Mouse (Mus musculus) liver, embryonic 14.5 days (tissue): ENCODE results near the gene Uvrag. TPM values are rescaled to one million over a fixed set of nuclear protein-coding genes. Genes with fewer than 3 reads are reported as not detected.

Experiments used
- ATAC-seq: fragments of 200-750 bp; cut with Nextera tagmentation; 2 replicates; pipeline ENCODE4 v1.8.0; 2017; ENCODE audit warnings: moderate number of reproducible peaks, mild to moderate bottlenecking, moderate library complexity; ENCODE audit not compliant: insufficient read depth
- DNase-seq, 3 experiments: peaks; one replicate each; pipeline ENCODE4 v3.0.0-alpha.2; 2012 to 2013; ENCODE audit warnings: low read depth in 3 of 3, low spot score in 3 of 3
- H3K27ac ChIP-seq: fragments of 300-500 bp; sonication (generic); 2 replicates; pipeline ENCODE4 v1.5.1; 2014; ENCODE audit warnings: moderate library complexity, mild to moderate bottlenecking, control low read depth, inconsistent platforms
- H3K27me3 ChIP-seq: fragments of 300-500 bp; sonication (generic); 2 replicates; pipeline ENCODE4 v1.6.1; 2014; ENCODE audit warnings: mild to moderate bottlenecking, low read length, moderate library complexity; ENCODE audit not compliant: control insufficient read depth, insufficient read depth
- H3K36me3 ChIP-seq: fragments of 300-500 bp; sonication (generic); replicated peaks from 2 replicates; pipeline ENCODE4 v1.6.1; 2014; ENCODE audit warnings: low read depth; ENCODE audit not compliant: control insufficient read depth, insufficient read depth
- H3K4me1 ChIP-seq, 2 experiments: fragments of 200-500 bp in 1 of 2; fragments of 300-500 bp in 1 of 2; sonication (generic) in 1 of 2; replicated peaks; 2 replicates each; pipeline ENCODE4 v1.6.1; 2012 to 2014; ENCODE audit warnings: antibody characterized with exemption in 1 of 2, inconsistent platforms in 1 of 2, low read length in 1 of 2; ENCODE audit not compliant: control insufficient read depth in 2 of 2, insufficient read depth in 2 of 2
- H3K4me2 ChIP-seq: fragments of 300-500 bp; sonication (generic); 2 replicates; pipeline ENCODE4 v1.6.1; 2014; ENCODE audit warnings: low read depth, mild to moderate bottlenecking, control low read depth, moderate library complexity
- H3K4me3 ChIP-seq, 2 experiments: fragments of 200-500 bp in 1 of 2; fragments of 300-500 bp in 1 of 2; sonication (generic) in 1 of 2; 2 replicates each; pipeline ENCODE4 v1.5.1; 2012 to 2014; ENCODE audit warnings: low read depth in 2 of 2, low read length in 2 of 2, mild to moderate bottlenecking in 2 of 2, control low read depth in 1 of 2, inconsistent platforms in 1 of 2, moderate library complexity in 1 of 2; ENCODE audit not compliant: insufficient read depth in 1 of 2
- H3K9ac ChIP-seq: fragments of 300-500 bp; sonication (generic); replicated peaks from 2 replicates; pipeline ENCODE4 v1.6.1; 2014; ENCODE audit warnings: mild to moderate bottlenecking, control low read depth, moderate library complexity
- H3K9me3 ChIP-seq: fragments of 300-500 bp; sonication (generic); 2 replicates; pipeline ENCODE4 v1.6.1; 2016; ENCODE audit warnings: low read length, mixed read lengths; ENCODE audit not compliant: control insufficient read depth
- CTCF ChIP-seq: IDR thresholded peaks from 2 replicates; pipeline ENCODE4 v1.5.1; 2016; ENCODE audit warnings: antibody characterized with exemption, low read depth, control low read depth
- EP300 ChIP-seq: IDR thresholded peaks from 2 replicates; pipeline ENCODE4 v1.6.1; 2016; ENCODE audit warnings: antibody characterized with exemption, low read depth
- WGBS: fragments of 180-500 bp; shearing (Covaris S2); extraction: QIAGEN DNeasy Blood & Tissue Kit; methylation state at CpG from one replicate; pipeline ENCODE4 v1.1.7; 2014; ENCODE audit not compliant: insufficient replicate concordance; 5-methylcytosine and 5-hydroxymethylcytosine counted together
- polyA plus RNA-seq, 2 experiments: library from polyadenylated mRNA; depleted of rRNA in 1 of 2; stranded (reverse) in 1 of 2; unstranded in 1 of 2; fragments of >200 nt; fragmentation: Nextera tagmentation in 1 of 2; extraction: Ambion mirVana in 1 of 2; gene quantifications; 2 replicates each; pipeline versions ENCODE4 v1.2.1 to v1.2.3; 2012 to 2014

The Uvrag gene
- polyA plus RNA-seq, 2 experiments, result 3.9 to 5.7 TPM

DNA sequence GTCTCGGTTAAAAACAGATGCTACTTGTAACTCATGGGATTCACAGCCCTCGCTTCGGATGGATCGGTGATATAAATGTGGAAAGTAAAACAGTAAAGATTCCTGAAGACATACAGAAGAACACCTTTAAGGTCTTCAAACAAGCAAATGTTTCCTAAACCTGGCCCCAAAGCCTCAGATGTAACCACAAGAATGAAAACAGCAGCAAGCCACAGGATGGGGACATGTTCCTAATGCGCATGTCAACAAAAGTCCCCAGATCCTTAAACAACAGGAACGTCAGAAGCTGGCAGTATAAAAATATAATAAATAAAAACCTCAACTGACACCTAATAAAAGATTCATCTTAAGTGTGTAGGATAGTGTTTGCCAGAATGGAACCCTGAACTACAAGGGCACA is 137.7 kb downstream of the Uvrag start:
- Histone ChIP-seq H3K27me3 (no peaks in the 10 kb centered on the region), H3K9me3 (no peaks in the 10 kb centered on the region), H3K4me3 (no peak overlapping the region), H3K4me2 (no peak overlapping the region), H3K27ac (no peak overlapping the region), H3K9ac (no peak overlapping the region), H3K4me1 (peaks cover 0 to 2% of the 10 kb centered on the region in 2 experiments; a peak in 1 of 4 replicates), H3K36me3 (no peaks in the 10 kb centered on the region)
- no peak for DNase-seq
- WGBS, result 82% methylated on average over 6 of the region's 6 CpGs
- TF ChIP-seq EP300, result no peak
- ATAC-seq, result no peak

- no peaks in the 10 kb centered on the region for H3K9me3 ChIP-seq
- ATAC-seq (no peak), DNase-seq (no peak)
Observed at GRCm38 (mm10) chr7:98998722-98999121, 142.2 kb downstream of the Uvrag start.

DNA sequence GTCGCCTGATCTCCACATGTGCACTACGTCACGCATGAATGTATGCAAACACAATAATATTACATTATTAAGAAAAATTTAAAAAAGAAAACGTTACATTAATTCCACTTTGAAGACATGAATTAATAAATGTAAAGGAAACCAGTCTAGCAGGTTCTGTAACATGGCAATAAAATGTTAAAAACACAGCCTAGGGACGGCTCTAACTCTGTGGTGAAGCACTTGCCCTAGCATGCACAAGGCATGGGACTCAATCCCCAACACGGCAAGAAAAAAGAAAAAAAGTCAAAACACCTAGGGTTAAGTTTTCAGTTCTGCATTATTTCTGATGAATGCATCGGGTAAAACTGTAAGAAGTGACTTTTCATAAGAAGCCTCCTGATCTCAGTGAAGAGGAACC is 143.2 kb downstream of the Uvrag start:
- H3K27me3 ChIP-seq, result no peaks in the 10 kb centered on the region
- H3K9me3 ChIP-seq, result no peaks in the 10 kb centered on the region
- no peak for TF ChIP-seq EP300
- no peak for TF ChIP-seq CTCF
- no peak overlapping the region for H3K4me3 ChIP-seq
- DNase-seq, result no peak
- H3K4me2 ChIP-seq, result no peak overlapping the region
- peaks cover 0 to 4% of the 10 kb centered on the region in 2 experiments; a peak in 1 of 4 replicates for H3K4me1 ChIP-seq
- WGBS, result 73% methylated on average over 7 of the region's 7 CpGs
- no peak for ATAC-seq
- H3K36me3 ChIP-seq, result no peaks in the 10 kb centered on the region
- no peak overlapping the region for H3K27ac ChIP-seq
- no peak overlapping the region for H3K9ac ChIP-seq

More at GRCm38 (mm10) chr7:98998722-98999121, 142.2 kb downstream of the Uvrag start:
- Histone ChIP-seq H3K4me2 (no peak overlapping the region), H3K36me3 (no peaks in the 10 kb centered on the region), H3K27me3 (no peaks in the 10 kb centered on the region), H3K9ac (no peak overlapping the region), H3K4me3 (no peak overlapping the region), H3K27ac (no peak overlapping the region), H3K4me1 (peaks cover 0 to 2% of the 10 kb centered on the region in 2 experiments; a peak in 1 of 4 replicates)
- TF ChIP-seq EP300 (no peak), CTCF (no peak)

GRCm38 (mm10) chr7:98996791-98997190 is 144.2 kb downstream of the Uvrag start:
- H3K4me1 ChIP-seq, result peaks cover 0 to 4% of the 10 kb centered on the region in 2 experiments; a peak in 1 of 4 replicates
- no peak overlapping the region for H3K9ac ChIP-seq
- no peak for ATAC-seq
- H3K4me3 ChIP-seq, result no peak overlapping the region
- WGBS, result 83% methylated on average over 6 of the region's 6 CpGs
- H3K4me2 ChIP-seq, result no peak overlapping the region
- H3K27ac ChIP-seq, result no peak overlapping the region
- DNase-seq, result no peak
- no peaks in the 10 kb centered on the region for H3K36me3 ChIP-seq
- H3K9me3 ChIP-seq, result no peaks in the 10 kb centered on the region
- no peak for TF ChIP-seq CTCF
- no peak for TF ChIP-seq EP300
- H3K27me3 ChIP-seq, result no peaks in the 10 kb centered on the region

DNA sequence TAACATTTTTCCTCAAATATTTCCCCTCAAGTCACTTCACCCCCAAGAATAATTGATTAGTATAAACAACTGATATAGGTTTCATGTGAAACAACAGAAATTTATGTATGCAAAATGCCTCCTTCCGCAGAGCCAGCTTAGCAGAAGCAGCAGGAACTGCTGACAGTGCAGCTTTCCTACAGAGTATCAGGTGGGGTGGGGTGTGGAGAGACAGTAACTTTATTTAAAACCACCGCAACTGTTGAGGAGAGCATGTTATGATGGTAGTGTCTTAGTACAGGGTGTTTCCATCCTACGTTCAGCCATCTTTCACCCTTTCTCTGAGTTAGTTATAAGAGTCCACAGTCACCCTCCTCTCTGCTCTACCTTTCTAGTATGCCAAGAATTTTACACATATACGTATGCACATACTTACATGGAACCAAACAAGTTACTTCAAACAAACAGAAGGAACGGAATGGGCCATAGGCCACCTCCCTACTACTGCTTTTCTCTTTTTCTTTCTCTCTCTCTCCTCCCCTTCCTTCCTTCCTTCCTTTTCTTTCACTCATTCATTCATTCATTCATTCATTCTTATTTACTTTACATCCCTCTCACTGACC is 145.7 kb downstream of the Uvrag start:
- H3K36me3 ChIP-seq, result no peaks in the 10 kb centered on the region
- no peak for TF ChIP-seq EP300
- TF ChIP-seq CTCF, result no peak
- no peak overlapping the region for H3K4me2 ChIP-seq
- ATAC-seq (no peak), DNase-seq (no peak)
- no peaks in the 10 kb centered on the region for H3K27me3 ChIP-seq
- no peaks in the 10 kb centered on the region for H3K9me3 ChIP-seq
- no peak overlapping the region for H3K9ac ChIP-seq
- no peak overlapping the region for H3K4me3 ChIP-seq
- peaks cover 0 to 4% of the 10 kb centered on the region in 2 experiments; a peak in 1 of 4 replicates for H3K4me1 ChIP-seq
- WGBS, result 75% methylated on average over 5 of the region's 5 CpGs
- H3K27ac ChIP-seq, result no peak overlapping the region
